Mouse (Mus musculus): Measurements from ENCODE around the gene Ube2d1.

Ube2d1 gene

DNA sequence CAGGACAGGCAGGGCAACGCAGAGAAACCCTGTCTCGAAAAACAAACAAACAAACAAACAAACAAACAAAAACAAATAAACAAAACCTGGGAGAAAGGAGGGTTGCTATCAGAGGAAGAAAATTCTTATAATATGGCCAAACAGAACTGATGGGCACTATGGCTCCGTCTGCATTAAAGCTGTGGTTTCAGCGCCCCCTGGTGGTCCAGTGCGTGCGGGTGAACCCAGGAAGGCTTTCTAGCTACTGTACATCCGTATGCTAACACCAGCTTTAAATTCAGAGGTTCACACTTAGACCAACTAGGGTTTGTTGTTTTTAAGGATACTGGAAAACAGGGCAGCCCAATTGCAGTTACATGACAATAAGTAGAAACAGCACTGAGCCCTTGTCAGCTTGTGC, 59.2 kb downstream of the Ube2d1 start:
- DNase-seq (ENCODE audit: low read depth, low spot score), result no peak

DNA sequence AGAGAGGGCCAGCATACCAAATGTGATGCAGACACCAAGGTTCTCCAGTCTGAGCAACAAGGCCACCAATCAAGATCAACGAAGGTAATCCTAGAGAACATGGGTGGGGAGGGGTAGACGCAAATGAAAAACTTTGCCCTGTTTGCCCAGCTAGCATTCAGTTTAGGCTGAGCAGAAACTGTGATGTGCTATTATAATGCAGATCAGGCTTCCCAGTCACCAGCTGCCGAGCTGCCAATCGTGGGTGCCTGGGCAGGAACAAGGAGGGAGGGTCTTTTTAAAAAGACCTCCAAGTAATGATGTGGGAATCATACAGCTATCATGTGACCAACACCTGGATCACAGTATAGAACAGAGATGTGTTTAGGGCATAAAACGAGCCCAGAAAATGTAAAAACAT, 62.0 kb downstream of the Ube2d1 start:
- no peak for DNase-seq (ENCODE audit: low read depth, low spot score)

DNA sequence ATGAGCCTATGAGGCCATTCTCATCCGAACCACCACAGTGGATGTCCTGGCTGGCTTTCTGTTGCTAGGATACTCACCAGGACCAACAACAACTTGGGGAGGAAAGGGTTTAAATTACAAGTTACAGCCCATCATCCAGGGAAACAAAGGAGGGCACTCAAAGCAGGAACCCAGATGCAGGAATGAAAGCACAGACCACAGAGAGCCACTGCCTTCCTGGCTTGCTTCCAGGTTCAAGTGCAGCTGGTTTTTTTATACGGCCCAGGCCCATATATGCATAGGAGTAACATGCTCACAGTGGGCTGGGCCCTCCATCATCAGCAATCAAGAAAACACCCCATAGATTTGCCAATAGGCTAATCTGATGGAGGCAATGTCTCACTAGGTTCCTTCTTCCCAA, 62.4 kb downstream of the Ube2d1 start:
- DNase-seq (ENCODE audit: low read depth, low spot score), result no peak

DNA sequence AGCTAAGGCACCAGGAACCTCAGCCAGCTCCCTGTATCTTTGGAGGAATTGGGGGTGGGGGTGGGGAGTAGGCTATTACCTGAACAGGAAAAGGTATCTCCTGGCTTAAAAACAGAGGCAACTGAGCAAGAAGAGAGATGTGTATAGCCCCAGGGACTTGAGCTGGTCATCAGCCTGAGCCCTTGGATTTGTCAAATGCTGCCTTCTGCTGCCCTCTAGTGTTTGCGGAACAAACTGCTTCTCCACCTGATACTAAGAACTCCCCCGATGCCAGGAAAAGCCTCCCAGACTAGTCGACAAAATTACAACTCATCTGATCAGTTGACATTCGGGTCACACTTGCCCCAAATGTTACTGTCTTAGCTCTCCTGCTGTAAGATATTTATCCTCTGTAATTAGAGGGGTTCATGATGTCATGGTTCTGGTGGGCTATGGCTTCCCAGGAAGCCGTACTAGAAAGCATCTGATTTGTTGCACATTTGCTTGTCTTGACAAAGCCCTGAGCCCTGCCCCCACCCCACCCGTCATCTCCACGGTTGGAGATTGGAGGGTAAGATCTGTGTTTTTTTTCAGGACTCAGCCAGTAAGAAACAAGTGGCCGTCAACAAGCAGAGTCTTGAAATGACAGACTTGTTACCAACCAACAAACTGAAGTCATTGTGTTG, 66.7 kb downstream of the Ube2d1 start:
- DNase-seq (ENCODE audit: low read depth, low spot score), result peak; percentile 75

DNA sequence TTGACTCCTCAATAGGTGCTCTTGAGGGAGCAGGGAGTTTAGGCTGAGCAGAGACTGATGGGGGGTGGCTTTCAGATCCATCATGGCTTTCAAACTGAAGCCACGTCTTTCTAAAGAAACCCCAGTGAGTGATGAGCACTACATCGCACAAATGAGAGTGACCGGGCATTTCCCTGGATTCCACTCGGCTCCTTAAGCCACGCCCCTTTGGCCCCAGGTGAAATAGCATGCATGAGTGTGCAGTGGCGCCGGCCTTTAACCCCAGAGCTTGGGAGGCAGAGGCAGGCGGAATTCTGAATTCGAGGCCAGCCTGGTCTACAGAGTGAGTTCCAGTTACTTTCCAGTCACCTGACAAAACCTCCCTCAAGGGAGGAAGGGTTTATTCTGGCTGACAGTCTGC, 69.1 kb downstream of the Ube2d1 start:
- no peak for DNase-seq (ENCODE audit: low read depth, low spot score)
